Mouse (Mus musculus) left cerebral cortex, adult 9 months (tissue): ENCODE data around the gene BC051142.

Experiments used
- DNase-seq, 2 experiments: peaks; one replicate each; pipeline ENCODE4 v3.0.0; 2022; ENCODE audit warnings: low spot score in 2 of 2

Gene BC051142

GRCm38 (mm10) chr17:34507591-34507990, 109.0 kb downstream of the BC051142 start:
- DNase-seq = no peak
